In genomic region chr4:53231867-53232266, GRCm38 (mm10) we compare ENCODE assay signal across 20 mouse cellular contexts.
DNase-seq lines count a peak whose midpoint lies in the region; ATAC-seq and TF ChIP-seq lines count a peak whose summit lies in the region.
"Had no signal": no experiment of that assay in that cellular context is flagged by ENCODE, and none has a peak within 500 bp of the region (broad histone marks: within the 10 kb centered on the region; RNA-seq: fewer than 3 reads in every experiment).

No protein-coding gene starts in this region.

- DNase-seq in heart, adult 11 months = peak; percentile 59
- no peak for DNase-seq in heart, adult 8-10 months (ENCODE audit: low spot score)
- DNase-seq in heart, postnatal 36 days = no peak
- peak; percentile 67 for DNase-seq in heart, postnatal 0 days (ENCODE audit: low spot score)
- DNase-seq in heart, adult 2 months = no peak
- DNase-seq: adrenal gland, postnatal 14 days; cerebellum, adult 2 months; cerebellum, postnatal 10 days; forebrain, postnatal 0 days; kidney, adult 2 months had no signal

- no peak overlapping the region for H3K4me2 ChIP-seq in heart, embryonic 13.5 days
- H3K4me2 ChIP-seq in heart, postnatal 0 days (ENCODE audit: low read depth, low read length) = no peak overlapping the region
- H3K4me2 ChIP-seq: forebrain, embryonic 13.5 days; hindbrain, embryonic 15.5 days; kidney, embryonic 15.5 days had no signal

- TF ChIP-seq CTCF in heart, postnatal 0 days (IDR thresholded peaks at IDR 0.05; ENCODE audit: low read depth) = no peak
- TF ChIP-seq CTCF in heart, adult 2 months (IDR thresholded peaks at IDR 0.05) = no peak

- no peak overlapping the region for H3K9ac ChIP-seq in heart, embryonic 13.5 days
- no peak overlapping the region for H3K9ac ChIP-seq in heart, postnatal 0 days (replicated peaks; ENCODE audit: low read depth, low read length)
- H3K9ac ChIP-seq in heart, adult 2 months (ENCODE audit: low read depth, low read length) = no peak overlapping the region; the same call in 1 of the 2 replicates
- H3K9ac ChIP-seq: forebrain, embryonic 13.5 days; forebrain, postnatal 0 days; hindbrain, embryonic 15.5 days; kidney, embryonic 15.5 days had no signal

- ATAC-seq in heart, embryonic 13.5 days (ENCODE audit: extremely low read depth, insufficient number of reproducible peaks, low FRiP score, low TSS enrichment) = no peak
- ATAC-seq in heart, postnatal 0 days (ENCODE audit: insufficient read depth, low read depth) = peak; percentile 82
- no peak for ATAC-seq in cerebellum, adult (ENCODE audit: insufficient number of reproducible peaks, low FRiP score, low TSS enrichment)
- ATAC-seq: activated CD4-positive, CD25-positive, alpha-beta regulatory T cell, adult 4 months; forebrain, embryonic 13.5 days; forebrain, postnatal 0 days; intestine, embryonic 16.5 days; Patski had no signal

- no peak for TF ChIP-seq EP300 in heart, postnatal 0 days (IDR thresholded peaks at IDR 0.05; ENCODE audit: low read depth)
- no peak for TF ChIP-seq EP300 in heart, adult 2 months (IDR thresholded peaks at IDR 0.05; ENCODE audit: insufficient read depth, low read depth, low read length)

- H3K4me3 ChIP-seq in heart, embryonic 13.5 days = no peak overlapping the region
- no peak overlapping the region for H3K4me3 ChIP-seq in heart, postnatal 0 days (ENCODE audit: low read depth, low read length)
- no peak overlapping the region for H3K4me3 ChIP-seq in heart, adult 2 months
- H3K4me3 ChIP-seq: embryonic facial prominence, embryonic 10.5 days; forebrain, embryonic 13.5 days; hindbrain, embryonic 15.5 days; kidney, embryonic 15.5 days had no signal

- no peaks in the 10 kb centered on the region for H3K36me3 ChIP-seq in heart, embryonic 13.5 days
- H3K36me3 ChIP-seq in heart, postnatal 0 days (replicated peaks; ENCODE audit: control insufficient read depth, insufficient read depth, low read length) = no peaks in the 10 kb centered on the region
- H3K36me3 ChIP-seq in heart, adult 2 months (ENCODE audit: control insufficient read depth, insufficient read depth, low read length) = 0 out of 2 replicates have a peak, but pooled peaks cover 2% of the 10 kb centered on the region
- H3K36me3 ChIP-seq: embryonic facial prominence, embryonic 10.5 days; hindbrain, embryonic 15.5 days; kidney, embryonic 15.5 days had no signal

- H3K79me2 ChIP-seq in heart, adult 2 months (replicated peaks; ENCODE audit: control insufficient read depth, insufficient read depth, low read length) = no peaks in the 10 kb centered on the region

- TF ChIP-seq POLR2A in heart, adult 2 months (IDR thresholded peaks at IDR 0.05; ENCODE audit: insufficient read depth, low read depth, low read length) = no peak

- no peaks in the 10 kb centered on the region for H3K9me3 ChIP-seq in heart, embryonic 13.5 days
- no peaks in the 10 kb centered on the region for H3K9me3 ChIP-seq in heart, postnatal 0 days (replicated peaks; ENCODE audit: control insufficient read depth, low read length)
- H3K9me3 ChIP-seq: embryonic facial prominence, embryonic 10.5 days; forebrain, embryonic 13.5 days; hindbrain, embryonic 15.5 days; kidney, embryonic 15.5 days had no signal

- 36% methylated on average over 4 of the region's 4 CpGs for WGBS in heart, embryonic 13.5 days
- 34% methylated on average over 4 of the region's 4 CpGs for WGBS in heart, postnatal 0 days
- 61% methylated on average over 4 of the region's 4 CpGs for WGBS in heart, adult 2 months

- H3K27me3 ChIP-seq in heart, embryonic 13.5 days (replicated peaks) = no peaks in the 10 kb centered on the region
- no peaks in the 10 kb centered on the region for H3K27me3 ChIP-seq in heart, postnatal 0 days (ENCODE audit: control insufficient read depth, insufficient read depth, low read length)
- no peaks in the 10 kb centered on the region for H3K27me3 ChIP-seq in heart, adult 2 months (ENCODE audit: control insufficient read depth, insufficient read depth, low read length)
- H3K27me3 ChIP-seq: CH12.LX; forebrain, embryonic 13.5 days; hindbrain, embryonic 15.5 days; kidney, embryonic 15.5 days; Patski had no signal

- peaks cover 17% of the 10 kb centered on the region for H3K4me1 ChIP-seq in heart, embryonic 13.5 days
- H3K4me1 ChIP-seq in heart, postnatal 0 days (ENCODE audit: control insufficient read depth, insufficient read depth) = peaks cover 9% of the 10 kb centered on the region; the same call in 1 of the 2 replicates
- peaks cover 10% of the 10 kb centered on the region for H3K4me1 ChIP-seq in heart, adult 2 months (ENCODE audit: control insufficient read depth, insufficient read depth, low read length)

- H3K27ac ChIP-seq in heart, embryonic 13.5 days (replicated peaks) = peak overlapping the region; percentile 65
- peak overlapping the region; percentile 60 for H3K27ac ChIP-seq in heart, postnatal 0 days (ENCODE audit: low read depth)
- no peak overlapping the region for H3K27ac ChIP-seq in heart, adult 2 months
- H3K27ac ChIP-seq: embryonic facial prominence, embryonic 10.5 days; forebrain, embryonic 13.5 days; hindbrain, embryonic 15.5 days; kidney, embryonic 15.5 days had no signal

- intact Hi-C loops in heart, postnatal 36 days (cut with DNase I) = no loop called here
- intact Hi-C loops in heart, adult 2 months (cut with DNase I) = no loop called here

Comparison
In these comparisons a context has a peak if more than half of its experiments do, and no peak if none do; other contexts are left out.
1. DNase-seq: peak in heart, adult 11 months (single experiment) and heart, postnatal 0 days (single experiment); none in heart, adult 8-10 months (single experiment), heart, postnatal 36 days (0 of 2) and heart, adult 2 months (0 of 2).